Mouse (Mus musculus) liver, embryonic 11.5 days (tissue): ENCODE measurements around the gene Dlg2. TPM values are rescaled to one million over a fixed set of nuclear protein-coding genes. Genes with fewer than 3 reads are reported as not detected.

Source experiments
- ATAC-seq: fragments of 200-750 bp; cut with Nextera tagmentation; replicated peaks from 2 replicates; pipeline ENCODE4 v1.8.0; 2017; ENCODE audit warnings: moderate number of reproducible peaks, mild to moderate bottlenecking, moderate TSS enrichment, moderate library complexity; ENCODE audit not compliant: low FRiP score
- DNase-seq: peaks from one replicate; pipeline ENCODE4 v3.0.0-alpha.2; 2017; ENCODE audit warnings: low spot score
- H3K27ac ChIP-seq: fragments of 300-500 bp; sonication (generic); 2 replicates; pipeline ENCODE4 v1.5.1; 2014; ENCODE audit warnings: mild to moderate bottlenecking, low read depth, low read length, control low read depth
- H3K27me3 ChIP-seq: fragments of 300-500 bp; sonication (generic); replicated peaks from 2 replicates; pipeline ENCODE4 v1.6.1; 2014; ENCODE audit warnings: low read length, mixed read lengths; ENCODE audit not compliant: control insufficient read depth, insufficient read depth
- H3K36me3 ChIP-seq: fragments of 300-500 bp; sonication (generic); 2 replicates; pipeline ENCODE4 v1.6.1; 2014; ENCODE audit warnings: mild to moderate bottlenecking, low read length, moderate library complexity, mixed read lengths; ENCODE audit not compliant: control insufficient read depth, insufficient read depth
- H3K4me1 ChIP-seq: fragments of 300-500 bp; sonication (generic); replicated peaks from 2 replicates; pipeline ENCODE4 v1.6.1; 2014; ENCODE audit warnings: low read length, mixed read lengths; ENCODE audit not compliant: control insufficient read depth, insufficient read depth
- H3K4me2 ChIP-seq: fragments of 300-500 bp; sonication (generic); 2 replicates; pipeline ENCODE4 v1.6.1; 2014; ENCODE audit warnings: mild to moderate bottlenecking, control low read depth, moderate library complexity
- H3K4me3 ChIP-seq: fragments of 300-500 bp; sonication (generic); 2 replicates; pipeline ENCODE4 v1.5.1; 2014; ENCODE audit warnings: low read depth, low read length, control low read depth
- H3K9ac ChIP-seq: fragments of 300-500 bp; sonication (generic); 2 replicates; pipeline ENCODE4 v1.6.1; 2014; ENCODE audit warnings: low read depth, low read length, control low read depth
- H3K9me3 ChIP-seq: fragments of 300-500 bp; sonication (generic); 2 replicates; pipeline ENCODE4 v1.6.1; 2016; ENCODE audit warnings: low read length, inconsistent platforms, mixed read lengths; ENCODE audit not compliant: control insufficient read depth
- WGBS: fragments of 180-500 bp; shearing (Covaris S2); extraction: QIAGEN DNeasy Blood & Tissue Kit; methylation state at CpG from one replicate; pipeline ENCODE4 v1.1.7; 2014; 5-methylcytosine and 5-hydroxymethylcytosine counted together
- polyA plus RNA-seq: library from polyadenylated mRNA; unstranded; fragments of >200 nt; fragmentation: Nextera tagmentation; extraction: Ambion mirVana; gene quantifications from 2 replicates; pipeline ENCODE4 v1.2.1, GENCODE M21; 2014

The Dlg2 gene
- polyA plus RNA-seq, 1 experiment from 2014 or later = 0.96 TPM

- H3K9me3 ChIP-seq = no peaks in the 10 kb centered on the region
- no peak overlapping the region for H3K9ac ChIP-seq
- no peak overlapping the region for H3K4me2 ChIP-seq
- H3K27me3 ChIP-seq = no peaks in the 10 kb centered on the region
- no peaks in the 10 kb centered on the region for H3K36me3 ChIP-seq
- ATAC-seq (no peak), DNase-seq (no peak)
- 78% methylated on average over 8 of the region's 8 CpGs for WGBS
- no peak overlapping the region for H3K4me3 ChIP-seq
- no peak overlapping the region for H3K27ac ChIP-seq
- no peaks in the 10 kb centered on the region for H3K4me1 ChIP-seq
These were observed 1816.5 kb downstream of the Dlg2 start for GRCm38 (mm10) chr7:92292918-92293518.

- Histone ChIP-seq H3K9ac (no peak overlapping the region), H3K27ac (no peak overlapping the region), H3K4me2 (no peak overlapping the region), H3K4me3 (no peak overlapping the region), H3K27me3 (no peaks in the 10 kb centered on the region), H3K36me3 (no peaks in the 10 kb centered on the region), H3K9me3 (no peaks in the 10 kb centered on the region), H3K4me1 (no peaks in the 10 kb centered on the region)
- DNase-seq (no peak), ATAC-seq (no peak)
- 41% methylated on average over 2 of the region's 2 CpGs for WGBS
These were observed 1824.6 kb downstream of the Dlg2 start for GRCm38 (mm10) chr7:92301046-92301445.

GRCm38 (mm10) chr7:92307634-92308033, 1831.2 kb downstream of the Dlg2 start:
- H3K36me3 ChIP-seq = no peaks in the 10 kb centered on the region

GRCm38 (mm10) chr7:92308168-92308567, 1831.7 kb downstream of the Dlg2 start:
- no peak overlapping the region for H3K27ac ChIP-seq
- no peak for ATAC-seq
- no peak overlapping the region for H3K9ac ChIP-seq
- H3K9me3 ChIP-seq = no peaks in the 10 kb centered on the region
- no peaks in the 10 kb centered on the region for H3K4me1 ChIP-seq
- no peak for DNase-seq
- no peak overlapping the region for H3K4me3 ChIP-seq
- no peaks in the 10 kb centered on the region for H3K36me3 ChIP-seq
- H3K4me2 ChIP-seq = no peak overlapping the region
- 64% methylated on average over 2 of the region's 2 CpGs for WGBS
- no peaks in the 10 kb centered on the region for H3K27me3 ChIP-seq

More at GRCm38 (mm10) chr7:92307634-92308033, 1831.2 kb downstream of the Dlg2 start:
- no peak for ATAC-seq
- Histone ChIP-seq H3K4me2 (no peak overlapping the region), H3K4me3 (no peak overlapping the region), H3K9me3 (no peaks in the 10 kb centered on the region), H3K9ac (no peak overlapping the region), H3K4me1 (no peaks in the 10 kb centered on the region), H3K27me3 (no peaks in the 10 kb centered on the region), H3K27ac (no peak overlapping the region)
- WGBS = 91% methylated on average over 2 of the region's 2 CpGs
- no peak for DNase-seq

GRCm38 (mm10) chr7:92316389-92316788, 1839.9 kb downstream of the Dlg2 start:
- Histone ChIP-seq H3K36me3 (no peaks in the 10 kb centered on the region), H3K4me2 (no peak overlapping the region), H3K27ac (no peak overlapping the region), H3K4me3 (no peak overlapping the region), H3K9ac (no peak overlapping the region), H3K27me3 (no peaks in the 10 kb centered on the region), H3K9me3 (no peaks in the 10 kb centered on the region), H3K4me1 (no peaks in the 10 kb centered on the region)
- 75% methylated on average over 6 of the region's 6 CpGs for WGBS
- ATAC-seq = no peak
- DNase-seq = no peak

- H3K4me2 ChIP-seq = no peak overlapping the region
- WGBS = 47% methylated on average over 1 of the region's 1 CpGs
- no peaks in the 10 kb centered on the region for H3K27me3 ChIP-seq
These were observed 1843.0 kb downstream of the Dlg2 start for GRCm38 (mm10) chr7:92319469-92319868.

GRCm38 (mm10) chr7:92320181-92320580, 1843.7 kb downstream of the Dlg2 start:
- Histone ChIP-seq H3K4me3 (no peak overlapping the region), H3K9me3 (no peaks in the 10 kb centered on the region), H3K4me1 (no peaks in the 10 kb centered on the region), H3K9ac (no peak overlapping the region), H3K27ac (no peak overlapping the region), H3K27me3 (no peaks in the 10 kb centered on the region), H3K36me3 (no peaks in the 10 kb centered on the region), H3K4me2 (no peak overlapping the region)
- ATAC-seq = no peak
- no peak for DNase-seq

More at GRCm38 (mm10) chr7:92319469-92319868, 1843.0 kb downstream of the Dlg2 start:
- Histone ChIP-seq H3K9me3 (no peaks in the 10 kb centered on the region), H3K4me3 (no peak overlapping the region), H3K9ac (no peak overlapping the region), H3K36me3 (no peaks in the 10 kb centered on the region), H3K27ac (no peak overlapping the region), H3K4me1 (no peaks in the 10 kb centered on the region)
- DNase-seq (no peak), ATAC-seq (no peak)

DNA sequence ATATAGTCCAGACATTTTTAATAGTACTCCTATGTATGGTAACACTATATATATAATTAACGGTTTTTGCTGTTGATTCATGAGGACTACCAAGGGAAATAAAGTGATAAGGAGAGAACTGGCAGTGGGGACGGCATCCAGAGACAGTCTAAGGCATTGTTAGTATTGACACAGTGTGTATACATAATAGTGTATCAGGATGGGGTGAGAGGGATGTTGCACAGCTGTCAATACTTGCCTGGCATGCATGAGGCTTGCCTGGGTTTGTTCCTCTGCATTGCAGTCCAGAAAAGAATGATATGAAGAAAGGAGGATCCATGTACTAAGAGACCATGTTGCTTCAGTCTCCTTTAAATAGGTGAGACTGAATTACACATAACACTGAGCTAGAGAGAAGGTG, 1845.3 kb downstream of the Dlg2 start:
- no peak overlapping the region for H3K4me2 ChIP-seq
- DNase-seq (no peak), ATAC-seq (no peak)
- WGBS = 79% methylated on average over 2 of the region's 2 CpGs
- no peaks in the 10 kb centered on the region for H3K36me3 ChIP-seq
- no peak overlapping the region for H3K4me3 ChIP-seq
- no peak overlapping the region for H3K27ac ChIP-seq
- H3K4me1 ChIP-seq = no peaks in the 10 kb centered on the region
- H3K9ac ChIP-seq = no peak overlapping the region
- no peaks in the 10 kb centered on the region for H3K27me3 ChIP-seq
- H3K9me3 ChIP-seq = no peaks in the 10 kb centered on the region

GRCm38 (mm10) chr7:92322342-92323069, 1846.0 kb downstream of the Dlg2 start:
- Histone ChIP-seq H3K36me3 (no peaks in the 10 kb centered on the region), H3K27me3 (no peaks in the 10 kb centered on the region), H3K9ac (no peak overlapping the region), H3K27ac (no peak overlapping the region), H3K4me2 (no peak overlapping the region), H3K4me1 (no peaks in the 10 kb centered on the region), H3K9me3 (no peaks in the 10 kb centered on the region), H3K4me3 (no peak overlapping the region)
- DNase-seq (no peak), ATAC-seq (no peak)
- 71% methylated on average over 13 of the region's 13 CpGs for WGBS
